Mouse (Mus musculus): ENCODE results near the gene Rps28. TPM values are rescaled to one million over a fixed set of nuclear protein-coding genes. Genes with fewer than 3 reads are reported as not detected.

The Rps28 gene
- polyA plus RNA-seq, 1 experiment from 2014 or later: 1,039 TPM

DNA sequence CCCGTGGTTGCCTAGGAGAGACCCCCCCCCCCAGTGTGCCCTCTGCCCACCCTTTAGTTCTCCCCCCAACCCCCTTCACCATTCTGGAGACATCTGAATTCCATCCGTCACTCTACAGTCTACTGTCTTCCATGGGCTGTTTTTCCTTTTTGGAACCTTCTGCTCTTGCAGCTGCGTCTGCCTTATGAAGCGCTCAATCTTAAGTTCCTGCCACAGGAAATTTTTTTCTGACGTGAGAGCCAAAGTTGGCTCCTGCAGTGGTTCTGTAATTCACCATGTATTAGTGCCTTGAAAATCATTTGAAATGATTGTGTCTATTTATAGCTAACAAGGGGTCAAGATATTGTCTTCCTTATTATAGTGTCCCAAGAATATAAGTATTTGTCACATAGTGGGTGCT is 7.8 kb downstream of the Rps28 start:
- H3K36me3 ChIP-seq (ENCODE audit: control insufficient read depth, insufficient read depth, low read length): peaks cover 25% of the 10 kb centered on the region
- H3K27me3 ChIP-seq (ENCODE audit: control insufficient read depth, insufficient read depth, low read depth, low read length): no peaks in the 10 kb centered on the region
- H3K4me1 ChIP-seq (replicated peaks; ENCODE audit: control insufficient read depth, insufficient read depth, low read length): peaks cover 24% of the 10 kb centered on the region
- WGBS: 28% methylated on average over 5 of the region's 5 CpGs
- H3K4me3 ChIP-seq (ENCODE audit: low read length): peak overlapping the region; percentile 59
- no peaks in the 10 kb centered on the region for H3K9me3 ChIP-seq (ENCODE audit: control insufficient read depth, low read length)
- no peak for ATAC-seq (ENCODE audit: low read depth)
- peak overlapping the region; percentile 80 for H3K9ac ChIP-seq (ENCODE audit: low read length)
- peak overlapping the region; percentile 84 for H3K4me2 ChIP-seq (ENCODE audit: low read depth, low read length)
- peak overlapping the region; percentile 93 for H3K27ac ChIP-seq (ENCODE audit: low read length)

- no peaks in the 10 kb centered on the region for H3K9me3 ChIP-seq (ENCODE audit: control insufficient read depth, low read length)
- peaks cover 13% of the 10 kb centered on the region for H3K36me3 ChIP-seq (ENCODE audit: control insufficient read depth, insufficient read depth, low read length)
- H3K4me1 ChIP-seq (replicated peaks; ENCODE audit: control insufficient read depth, insufficient read depth, low read length): peaks cover 26% of the 10 kb centered on the region
- 81% methylated on average over 6 of the region's 6 CpGs for WGBS
- H3K27ac ChIP-seq (ENCODE audit: low read length): no peak overlapping the region
- no peaks in the 10 kb centered on the region for H3K27me3 ChIP-seq (ENCODE audit: control insufficient read depth, insufficient read depth, low read depth, low read length)
- H3K4me2 ChIP-seq (ENCODE audit: low read depth, low read length): no peak overlapping the region
- H3K9ac ChIP-seq (ENCODE audit: low read length): no peak overlapping the region
- no peak overlapping the region for H3K4me3 ChIP-seq (ENCODE audit: low read length)
- no peak for ATAC-seq (ENCODE audit: low read depth)
Measured at GRCm38 (mm10) chr17:33815399-33815798, 9.0 kb downstream of the Rps28 start.

DNA sequence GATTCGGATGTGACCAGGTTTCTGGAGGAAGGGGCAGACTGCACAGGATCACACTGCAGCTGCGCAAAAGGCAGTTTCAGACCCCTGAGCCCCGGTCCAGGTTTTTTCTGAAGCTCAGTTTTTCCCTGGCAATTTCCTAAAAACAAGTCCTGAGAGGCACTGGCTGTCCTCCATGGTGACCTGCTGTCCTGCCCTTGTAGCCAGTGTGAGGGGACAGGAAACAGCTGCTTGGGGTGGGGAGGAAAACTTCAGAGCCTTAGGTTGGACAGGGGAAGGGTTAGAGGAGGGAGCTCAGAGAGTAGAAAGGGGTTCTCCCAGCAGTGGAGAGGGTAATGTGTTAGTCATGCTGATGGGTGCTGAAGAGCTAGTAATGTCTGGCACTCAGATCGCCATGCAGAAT is 11.4 kb downstream of the Rps28 start:
- peaks cover 22% of the 10 kb centered on the region for H3K4me1 ChIP-seq (replicated peaks; ENCODE audit: control insufficient read depth, insufficient read depth, low read length)
- 28% methylated on average over 4 of the region's 4 CpGs for WGBS
- H3K9me3 ChIP-seq (ENCODE audit: control insufficient read depth, low read length): no peaks in the 10 kb centered on the region
- peak overlapping the region; percentile 40; the same call in 1 of the 2 replicates for H3K9ac ChIP-seq (ENCODE audit: low read length)
- peak overlapping the region; percentile 70 for H3K27ac ChIP-seq (ENCODE audit: low read length)
- peak; percentile 23; the same call in 1 of the 2 replicates for ATAC-seq (ENCODE audit: low read depth)
- no peaks in the 10 kb centered on the region for H3K27me3 ChIP-seq (ENCODE audit: control insufficient read depth, insufficient read depth, low read depth, low read length)
- peak overlapping the region; percentile 94 for H3K4me2 ChIP-seq (ENCODE audit: low read depth, low read length)
- peak overlapping the region; percentile 21 for H3K4me3 ChIP-seq (ENCODE audit: low read length)
- H3K36me3 ChIP-seq (ENCODE audit: control insufficient read depth, insufficient read depth, low read length): no peaks in the 10 kb centered on the region

DNA sequence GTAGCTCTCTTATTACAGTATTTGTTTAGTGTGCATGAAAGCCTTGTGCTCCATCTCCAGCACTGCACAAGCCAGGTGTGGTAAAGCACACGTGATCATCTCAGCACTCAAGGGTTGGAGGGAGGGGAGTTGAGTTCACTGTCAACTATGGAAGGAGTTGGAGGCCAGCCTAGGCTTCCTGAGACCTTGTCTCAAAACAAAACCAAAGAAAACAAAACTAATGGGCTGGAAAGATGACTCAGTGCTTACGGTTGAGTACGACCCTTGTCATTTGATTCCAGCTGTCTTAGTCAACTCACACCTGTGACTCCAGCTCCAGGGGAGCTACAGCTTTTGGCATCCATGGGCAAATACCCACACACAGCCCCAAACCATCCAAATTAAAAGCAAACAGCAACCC is 11.9 kb downstream of the Rps28 start:
- no peaks in the 10 kb centered on the region for H3K9me3 ChIP-seq (ENCODE audit: control insufficient read depth, low read length)
- WGBS: 6% methylated on average over 3 of the region's 3 CpGs
- no peaks in the 10 kb centered on the region for H3K27me3 ChIP-seq (ENCODE audit: control insufficient read depth, insufficient read depth, low read depth, low read length)
- H3K4me1 ChIP-seq (replicated peaks; ENCODE audit: control insufficient read depth, insufficient read depth, low read length): peaks cover 19% of the 10 kb centered on the region
- H3K4me3 ChIP-seq (ENCODE audit: low read length): peak overlapping the region; percentile 21
- ATAC-seq (ENCODE audit: low read depth): no peak
- no peaks in the 10 kb centered on the region for H3K36me3 ChIP-seq (ENCODE audit: control insufficient read depth, insufficient read depth, low read length)
- peak overlapping the region; percentile 40; the same call in 1 of the 2 replicates for H3K9ac ChIP-seq (ENCODE audit: low read length)
- H3K27ac ChIP-seq (ENCODE audit: low read length): peak overlapping the region; percentile 70
- H3K4me2 ChIP-seq (ENCODE audit: low read depth, low read length): peak overlapping the region; percentile 94

DNA sequence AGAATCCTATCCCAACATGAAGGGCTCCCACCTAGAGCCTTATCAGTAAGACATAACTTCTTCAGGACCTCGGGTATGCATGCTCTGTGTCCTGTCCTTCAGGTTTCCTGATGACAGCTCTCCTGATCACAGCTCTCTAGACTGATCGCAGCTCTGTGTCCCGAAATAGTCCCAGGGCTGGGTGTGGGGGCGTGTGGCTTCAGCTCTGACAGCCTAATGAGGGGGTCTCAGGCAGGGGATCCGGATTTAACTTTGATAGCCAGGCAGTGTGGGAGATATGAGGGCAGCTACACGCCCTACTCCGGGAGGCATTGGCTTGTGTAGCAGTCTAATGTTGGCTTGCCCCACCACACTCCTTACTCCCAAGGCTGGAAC is 13.2 kb downstream of the Rps28 start:
- no peaks in the 10 kb centered on the region for H3K9me3 ChIP-seq (ENCODE audit: control insufficient read depth, low read length)
- H3K4me3 ChIP-seq (ENCODE audit: low read length): peak overlapping the region; percentile 76
- 6% methylated on average over 7 of the region's 7 CpGs for WGBS
- H3K9ac ChIP-seq (ENCODE audit: low read length): peak overlapping the region; percentile 77
- ATAC-seq (ENCODE audit: low read depth): peak; percentile 1; the same call in 1 of the 2 replicates
- H3K4me2 ChIP-seq (ENCODE audit: low read depth, low read length): peak overlapping the region; percentile 94
- peaks cover 12% of the 10 kb centered on the region for H3K4me1 ChIP-seq (replicated peaks; ENCODE audit: control insufficient read depth, insufficient read depth, low read length)
- no peaks in the 10 kb centered on the region for H3K27me3 ChIP-seq (ENCODE audit: control insufficient read depth, insufficient read depth, low read depth, low read length)
- H3K27ac ChIP-seq (ENCODE audit: low read length): peak overlapping the region; percentile 69
- H3K36me3 ChIP-seq (ENCODE audit: control insufficient read depth, insufficient read depth, low read length): no peaks in the 10 kb centered on the region

- Histone ChIP-seq H3K36me3 (ENCODE audit: control insufficient read depth, insufficient read depth, low read length) (no peaks in the 10 kb centered on the region), H3K9me3 (ENCODE audit: control insufficient read depth, low read length) (no peaks in the 10 kb centered on the region), H3K4me3 (ENCODE audit: low read length) (peak within 1 kb of the TSS; percentile 76), H3K27ac (ENCODE audit: low read length) (peak within 1 kb of the TSS; percentile 84), H3K9ac (ENCODE audit: low read length) (peak within 1 kb of the TSS; percentile 77), H3K27me3 (ENCODE audit: control insufficient read depth, insufficient read depth, low read depth, low read length) (no peaks in the 10 kb centered on the region), H3K4me2 (ENCODE audit: low read depth, low read length) (peak within 1 kb of the TSS; percentile 94), H3K4me1 (replicated peaks; ENCODE audit: control insufficient read depth, insufficient read depth, low read length) (peaks cover 12% of the 10 kb centered on the region)
- peak; percentile 96 for ATAC-seq (ENCODE audit: low read depth)
- WGBS: under 1% methylated on average over 36 of the region's 36 CpGs
Measured at GRCm38 (mm10) chr17:33810334-33811141, 13.8 kb downstream of the Rps28 start, which contains the start of gene Kank3. Kank3 (plus strand) TSS chr17:33810519.

GRCm38 (mm10) chr17:33808192-33808591 is 16.2 kb downstream of the Rps28 start:
- H3K4me2 ChIP-seq (ENCODE audit: low read depth, low read length): no peak overlapping the region
- peaks cover 11% of the 10 kb centered on the region for H3K4me1 ChIP-seq (replicated peaks; ENCODE audit: control insufficient read depth, insufficient read depth, low read length)
- H3K9ac ChIP-seq (ENCODE audit: low read length): peak overlapping the region; percentile 30; the same call in 1 of the 2 replicates
- H3K4me3 ChIP-seq (ENCODE audit: low read length): no peak overlapping the region
- no peaks in the 10 kb centered on the region for H3K36me3 ChIP-seq (ENCODE audit: control insufficient read depth, insufficient read depth, low read length)
- no peaks in the 10 kb centered on the region for H3K27me3 ChIP-seq (ENCODE audit: control insufficient read depth, insufficient read depth, low read depth, low read length)
- no peak overlapping the region for H3K27ac ChIP-seq (ENCODE audit: low read length)
- no peak for ATAC-seq (ENCODE audit: low read depth)
- H3K9me3 ChIP-seq (ENCODE audit: control insufficient read depth, low read length): no peaks in the 10 kb centered on the region
- WGBS: 26% methylated on average over 10 of the region's 10 CpGs

DNA sequence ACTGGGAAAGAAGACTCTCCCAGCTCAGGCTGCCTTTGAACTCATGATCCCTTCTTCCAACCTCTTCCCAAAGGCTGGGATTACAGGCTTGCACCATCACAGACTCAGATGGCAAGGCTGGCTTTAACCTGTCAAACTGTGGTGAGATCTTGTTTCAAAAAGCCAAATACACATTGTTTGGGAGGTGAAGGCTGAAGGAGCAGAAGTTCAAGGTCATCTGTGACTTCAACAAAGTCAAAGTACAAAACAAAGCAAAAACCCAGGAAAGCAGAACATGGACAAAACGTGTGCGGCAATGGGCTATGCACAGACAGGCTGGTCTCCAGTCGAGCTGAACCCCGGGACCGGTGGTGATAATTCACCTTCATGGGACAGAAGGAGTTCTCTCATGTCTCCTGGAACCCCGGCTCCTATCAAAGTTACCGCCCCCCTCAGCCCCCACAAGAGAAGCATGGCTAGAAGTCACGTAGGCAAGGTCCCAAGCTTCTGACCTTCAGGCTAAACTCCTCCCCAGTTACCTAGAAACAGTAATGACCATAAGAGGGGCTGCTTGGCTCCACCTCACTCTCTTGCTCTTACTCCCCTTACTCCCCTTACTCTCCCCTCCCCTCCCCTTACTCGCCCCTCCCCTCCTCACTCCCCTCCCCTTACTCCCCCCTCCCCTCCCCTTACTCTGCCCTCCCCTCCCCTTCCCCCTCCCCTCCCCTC is 17.0 kb downstream of the Rps28 start:
- no peak for ATAC-seq (ENCODE audit: low read depth)
- H3K27me3 ChIP-seq (ENCODE audit: control insufficient read depth, insufficient read depth, low read depth, low read length): no peaks in the 10 kb centered on the region

GRCm38 (mm10) chr17:33804745-33805144 is 19.6 kb downstream of the Rps28 start:
- Histone ChIP-seq H3K9ac (ENCODE audit: low read length) (no peak overlapping the region), H3K27ac (ENCODE audit: low read length) (peak overlapping the region; percentile 82), H3K9me3 (ENCODE audit: control insufficient read depth, low read length) (no peaks in the 10 kb centered on the region), H3K4me3 (ENCODE audit: low read length) (no peak overlapping the region), H3K4me2 (ENCODE audit: low read depth, low read length) (no peak overlapping the region), H3K27me3 (ENCODE audit: control insufficient read depth, insufficient read depth, low read depth, low read length) (no peaks in the 10 kb centered on the region), H3K4me1 (replicated peaks; ENCODE audit: control insufficient read depth, insufficient read depth, low read length) (0 out of 2 replicates have a peak, but pooled peaks cover 2% of the 10 kb centered on the region), H3K36me3 (ENCODE audit: control insufficient read depth, insufficient read depth, low read length) (no peaks in the 10 kb centered on the region)
- peak; percentile 90 for ATAC-seq (ENCODE audit: low read depth)
- 25% methylated on average over 1 of the region's 1 CpGs for WGBS

More for the DNA sequence above, 17.0 kb downstream of the Rps28 start:
- Histone ChIP-seq H3K4me3 (ENCODE audit: low read length) (no peak overlapping the region), H3K4me1 (replicated peaks; ENCODE audit: control insufficient read depth, insufficient read depth, low read length) (peaks cover 9% of the 10 kb centered on the region), H3K27ac (ENCODE audit: low read length) (no peak overlapping the region), H3K9ac (ENCODE audit: low read length) (no peak overlapping the region), H3K9me3 (ENCODE audit: control insufficient read depth, low read length) (no peaks in the 10 kb centered on the region), H3K36me3 (ENCODE audit: control insufficient read depth, insufficient read depth, low read length) (no peaks in the 10 kb centered on the region), H3K4me2 (ENCODE audit: low read depth, low read length) (no peak overlapping the region)
- 47% methylated on average over 8 of the region's 9 CpGs for WGBS

Data from lung, embryonic 16.5 days (tissue).